Mouse (Mus musculus): ENCODE measurements around the gene Rp9.

Rp9 gene

GRCm38 (mm10) chr9:22366221-22366620, 103.3 kb downstream of the Rp9 start:
- DNase-seq (ENCODE audit: low spot score), result no peak

All from left cerebral cortex, adult 11 months (tissue).